Mouse (Mus musculus): ENCODE measurements around the gene Amhr2. TPM values are rescaled to one million over a fixed set of nuclear protein-coding genes. Genes with fewer than 3 reads are reported as not detected.

Gene Amhr2
- polyA plus RNA-seq (2014; fragmentation: Nextera tagmentation; extraction: Ambion mirVana) = 0.21 and 0.85 TPM in 2 replicates

GRCm38 (mm10) chr15:102445146-102445545 is at the start of gene Amhr2:
Amhr2 (plus strand) TSS chr15:102445367.
- no peaks in the 10 kb centered on the region for H3K27me3 ChIP-seq (ENCODE audit: insufficient read depth, low read length)
- no peaks in the 10 kb centered on the region for H3K9me3 ChIP-seq (ENCODE audit: low read depth, low read length)
- no peak within 1 kb of the TSS for H3K27ac ChIP-seq (ENCODE audit: low read depth)
- peaks cover 6% of the 10 kb centered on the region; the same call in 1 of the 2 replicates for H3K4me1 ChIP-seq (ENCODE audit: insufficient read depth)
- ATAC-seq (ENCODE audit: insufficient read depth) (no peak), DNase-seq (peak; percentile 29)
- no peak within 1 kb of the TSS for H3K4me2 ChIP-seq
- no peak within 1 kb of the TSS for H3K4me3 ChIP-seq (ENCODE audit: low read depth, low read length)
- 57% methylated on average over 8 of the region's 8 CpGs for WGBS
- H3K9ac ChIP-seq = no peak within 1 kb of the TSS
- no peak for TF ChIP-seq CTCF (IDR thresholded peaks at IDR 0.05; ENCODE audit: low read depth)
- H3K36me3 ChIP-seq (ENCODE audit: insufficient read depth) = no peaks in the 10 kb centered on the region

GRCm38 (mm10) chr15:102398629-102399028 is 46.5 kb upstream of the Amhr2 start:
- ATAC-seq (ENCODE audit: insufficient read depth) (no peak), DNase-seq (no peak)
- H3K4me3 ChIP-seq (ENCODE audit: low read depth, low read length) = no peak overlapping the region
- no peak for TF ChIP-seq CTCF (IDR thresholded peaks at IDR 0.05; ENCODE audit: low read depth)
- 31% methylated on average over 5 of the region's 5 CpGs for WGBS
- peaks cover 7% of the 10 kb centered on the region; the same call in 1 of the 2 replicates for H3K4me1 ChIP-seq (ENCODE audit: insufficient read depth)
- peak overlapping the region; percentile 61 for H3K4me2 ChIP-seq
- H3K36me3 ChIP-seq (ENCODE audit: insufficient read depth) = no peaks in the 10 kb centered on the region
- no peaks in the 10 kb centered on the region for H3K9me3 ChIP-seq (ENCODE audit: low read depth, low read length)
- 0 out of 2 replicates have a peak overlapping the region, but pooled peaks have one; percentile 48 for H3K9ac ChIP-seq
- H3K27ac ChIP-seq (ENCODE audit: low read depth) = peak overlapping the region; percentile 94
- no peaks in the 10 kb centered on the region for H3K27me3 ChIP-seq (ENCODE audit: insufficient read depth, low read length)

- WGBS = 2% methylated on average over 34 of the region's 34 CpGs
- Histone ChIP-seq H3K27ac (ENCODE audit: low read depth) (peak overlapping the region; percentile 94), H3K27me3 (ENCODE audit: insufficient read depth, low read length) (no peaks in the 10 kb centered on the region), H3K9ac (peak overlapping the region; percentile 48), H3K4me3 (ENCODE audit: low read depth, low read length) (peak overlapping the region; percentile 36), H3K9me3 (ENCODE audit: low read depth, low read length) (no peaks in the 10 kb centered on the region), H3K4me2 (peak overlapping the region; percentile 61), H3K36me3 (ENCODE audit: insufficient read depth) (no peaks in the 10 kb centered on the region), H3K4me1 (ENCODE audit: insufficient read depth) (peaks cover 7% of the 10 kb centered on the region; the same call in 1 of the 2 replicates)
- DNase-seq = peak; percentile 95
- TF ChIP-seq CTCF (IDR thresholded peaks at IDR 0.05; ENCODE audit: low read depth) = no peak
- ATAC-seq (ENCODE audit: insufficient read depth) = peak; percentile 90
These were observed 45.6 kb upstream of the Amhr2 start for GRCm38 (mm10) chr15:102399229-102400221.

- Histone ChIP-seq H3K9me3 (ENCODE audit: low read depth, low read length) (no peaks in the 10 kb centered on the region), H3K4me3 (ENCODE audit: low read depth, low read length) (no peak overlapping the region), H3K27ac (ENCODE audit: low read depth) (peak overlapping the region; percentile 19; the same call in 1 of the 2 replicates), H3K4me1 (ENCODE audit: insufficient read depth) (peaks cover 7% of the 10 kb centered on the region; the same call in 1 of the 2 replicates), H3K36me3 (ENCODE audit: insufficient read depth) (no peaks in the 10 kb centered on the region), H3K9ac (no peak overlapping the region), H3K27me3 (ENCODE audit: insufficient read depth, low read length) (no peaks in the 10 kb centered on the region), H3K4me2 (peak overlapping the region; percentile 61)
- DNase-seq (no peak), ATAC-seq (ENCODE audit: insufficient read depth) (no peak)
- WGBS = 72% methylated on average over 10 of the region's 10 CpGs
- TF ChIP-seq CTCF (IDR thresholded peaks at IDR 0.05; ENCODE audit: low read depth) = no peak
These were observed 44.6 kb upstream of the Amhr2 start for GRCm38 (mm10) chr15:102400476-102401045.

GRCm38 (mm10) chr15:102401278-102401677 is 43.9 kb upstream of the Amhr2 start:
- no peaks in the 10 kb centered on the region for H3K9me3 ChIP-seq (ENCODE audit: low read depth, low read length)
- ATAC-seq (ENCODE audit: insufficient read depth) (no peak), DNase-seq (no peak)
- no peak for TF ChIP-seq CTCF (IDR thresholded peaks at IDR 0.05; ENCODE audit: low read depth)
- no peak overlapping the region for H3K4me3 ChIP-seq (ENCODE audit: low read depth, low read length)
- no peak overlapping the region for H3K27ac ChIP-seq (ENCODE audit: low read depth)
- no peaks in the 10 kb centered on the region for H3K36me3 ChIP-seq (ENCODE audit: insufficient read depth)
- WGBS = 74% methylated on average over 2 of the region's 2 CpGs
- H3K4me1 ChIP-seq (ENCODE audit: insufficient read depth) = peaks cover 7% of the 10 kb centered on the region; the same call in 1 of the 2 replicates
- H3K4me2 ChIP-seq = no peak overlapping the region
- no peak overlapping the region for H3K9ac ChIP-seq
- H3K27me3 ChIP-seq (ENCODE audit: insufficient read depth, low read length) = no peaks in the 10 kb centered on the region

GRCm38 (mm10) chr15:102402210-102402609 is 43.0 kb upstream of the Amhr2 start:
- 94% methylated on average over 3 of the region's 3 CpGs for WGBS
- no peak for TF ChIP-seq CTCF (IDR thresholded peaks at IDR 0.05; ENCODE audit: low read depth)

More at GRCm38 (mm10) chr15:102402210-102402609, 43.0 kb upstream of the Amhr2 start:
- no peaks in the 10 kb centered on the region for H3K36me3 ChIP-seq (ENCODE audit: insufficient read depth)
- no peak for DNase-seq
- no peak overlapping the region for H3K4me3 ChIP-seq (ENCODE audit: low read depth, low read length)
- H3K4me2 ChIP-seq = no peak overlapping the region
- H3K27ac ChIP-seq (ENCODE audit: low read depth) = no peak overlapping the region
- no peak for ATAC-seq (ENCODE audit: insufficient read depth)
- no peak overlapping the region for H3K9ac ChIP-seq
- H3K9me3 ChIP-seq (ENCODE audit: low read depth, low read length) = no peaks in the 10 kb centered on the region
- peaks cover 9% of the 10 kb centered on the region; the same call in 1 of the 2 replicates for H3K4me1 ChIP-seq (ENCODE audit: insufficient read depth)
- no peaks in the 10 kb centered on the region for H3K27me3 ChIP-seq (ENCODE audit: insufficient read depth, low read length)
